Mouse (Mus musculus) erythroblast, embryonic 14.5 days (primary cell): ENCODE data around the gene Il12rb1. TPM values are rescaled to one million over a fixed set of nuclear protein-coding genes. Genes with fewer than 3 reads are reported as not detected.

ENCODE experiments used
- H3K27me3 ChIP-seq: 2 replicates; pipeline ENCODE4 v1.6.1; 2012; ENCODE audit warnings: inconsistent platforms; ENCODE audit not compliant: control insufficient read depth
- H3K36me3 ChIP-seq: 2 replicates; pipeline ENCODE4 v1.6.1; 2012; ENCODE audit warnings: mild to moderate bottlenecking, inconsistent platforms; ENCODE audit not compliant: control insufficient read depth
- H3K4me1 ChIP-seq: 2 replicates; pipeline ENCODE4 v1.6.1; 2012; ENCODE audit warnings: inconsistent platforms; ENCODE audit not compliant: control insufficient read depth
- H3K4me3 ChIP-seq: replicated peaks from 2 replicates; pipeline ENCODE3; 2012; ENCODE audit warnings: moderate library complexity, mild to moderate bottlenecking, inconsistent platforms
- H3K9me3 ChIP-seq: 2 replicates; pipeline ENCODE4 v1.6.1; 2012; ENCODE audit warnings: low read length, inconsistent platforms, mixed read lengths; ENCODE audit not compliant: control insufficient read depth
- GATA1 ChIP-seq: IDR thresholded peaks from 2 replicates; pipeline ENCODE4 v1.6.1; 2012; ENCODE audit warnings: low read length, inconsistent platforms, mixed read lengths
- TAL1 ChIP-seq: IDR thresholded peaks from 3 replicates; pipeline ENCODE4 v1.6.1; 2012; ENCODE audit warnings: low read length, inconsistent platforms, mixed read lengths
- polyA plus RNA-seq: library from polyadenylated mRNA; stranded (reverse); fragments of >175 nt; gene quantifications from 2 replicates; pipeline ENCODE4 v1.2.3, GENCODE M21; 2012

Il12rb1 gene
- polyA plus RNA-seq, 1 experiment: 0.03 TPM

DNA sequence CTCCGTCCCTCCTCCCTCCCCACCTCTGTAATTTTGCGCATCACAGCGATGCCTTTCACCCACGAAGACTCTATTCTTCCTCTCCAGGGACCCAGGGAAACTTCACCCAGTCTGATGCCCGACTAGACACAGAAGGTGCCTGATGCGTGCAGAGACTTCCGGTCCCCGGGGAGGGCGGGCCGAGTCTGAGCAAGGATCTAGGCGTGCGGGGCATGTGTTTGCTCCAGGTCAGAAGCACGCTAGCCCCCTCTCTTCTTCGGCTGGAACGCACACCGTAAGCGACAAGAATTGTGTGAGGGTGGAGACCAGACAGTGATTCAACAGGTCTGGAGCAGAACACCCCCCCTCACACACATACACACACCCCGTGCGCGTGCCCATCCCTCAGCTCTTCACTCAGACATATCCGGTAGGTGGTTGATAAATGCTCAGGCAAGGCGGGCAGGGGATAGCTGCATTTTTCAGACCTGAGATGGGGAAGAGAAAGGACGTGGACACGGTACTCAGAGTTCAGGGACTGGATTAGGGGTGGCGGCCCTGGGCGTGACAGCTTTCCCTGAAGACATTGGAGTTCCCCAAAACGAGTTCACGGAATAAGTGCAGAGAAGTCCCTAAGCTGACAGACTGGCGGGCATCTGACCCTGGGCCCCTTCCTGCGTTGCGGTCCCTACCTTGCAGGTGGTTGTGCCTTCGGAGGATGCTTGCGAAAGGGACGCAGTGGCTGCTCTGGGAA, 42.2 kb upstream of the Il12rb1 start:
- peak overlapping the region; percentile 69 for H3K4me3 ChIP-seq
- H3K36me3 ChIP-seq: peaks cover 48% of the 10 kb centered on the region
- H3K27me3 ChIP-seq: no peaks in the 10 kb centered on the region
- H3K9me3 ChIP-seq: no peaks in the 10 kb centered on the region
- TF ChIP-seq TAL1 (no peak), GATA1 (no peak)
- H3K4me1 ChIP-seq: peaks cover 92% of the 10 kb centered on the region

DNA sequence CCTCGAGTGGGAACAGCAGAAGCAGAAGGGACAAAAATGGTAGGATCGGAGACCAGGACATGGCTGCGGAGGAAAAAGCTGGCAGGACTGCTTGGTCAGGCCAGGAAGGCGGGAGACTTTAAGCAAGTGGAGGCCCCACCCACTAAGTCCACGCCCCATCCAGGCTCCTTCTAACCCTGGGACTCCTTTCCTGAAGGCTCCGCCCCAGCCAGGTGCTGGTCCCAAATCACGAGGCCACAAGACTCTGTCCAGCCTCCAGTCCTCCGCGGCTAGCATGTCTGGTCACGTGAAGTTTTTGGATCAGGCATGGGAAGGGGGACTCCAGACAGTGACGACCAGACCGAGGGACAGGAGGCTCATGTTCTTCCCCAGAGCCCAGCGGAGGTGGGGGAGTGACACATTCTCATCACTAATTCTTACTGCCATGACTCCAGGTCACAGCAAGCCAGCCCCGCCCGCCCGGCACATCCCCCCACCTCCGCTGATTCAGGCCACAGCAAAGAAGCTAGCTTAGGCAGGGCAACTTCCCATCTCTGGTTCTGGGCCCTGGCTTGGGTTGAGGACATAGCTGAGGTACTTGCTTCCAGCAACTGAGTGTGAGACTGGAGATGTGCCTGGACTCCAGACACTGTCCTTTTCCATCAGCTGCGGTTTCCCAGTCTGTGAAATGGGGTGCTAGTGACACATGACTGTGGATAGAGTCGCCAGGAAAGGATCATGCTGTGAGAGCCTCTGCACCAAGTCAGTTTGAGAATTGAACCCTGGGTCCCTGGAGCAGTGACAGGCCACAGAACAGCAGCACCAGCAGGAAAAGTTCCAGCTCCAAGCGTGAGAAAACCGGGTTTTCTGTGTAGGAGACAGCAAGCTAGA, 41.4 kb upstream of the Il12rb1 start:
- Histone ChIP-seq H3K9me3 (no peaks in the 10 kb centered on the region), H3K27me3 (no peaks in the 10 kb centered on the region), H3K4me1 (peaks cover 85% of the 10 kb centered on the region), H3K36me3 (peaks cover 57% of the 10 kb centered on the region), H3K4me3 (peak overlapping the region; percentile 69)
- TF ChIP-seq TAL1 (no peak), GATA1 (no peak)

DNA sequence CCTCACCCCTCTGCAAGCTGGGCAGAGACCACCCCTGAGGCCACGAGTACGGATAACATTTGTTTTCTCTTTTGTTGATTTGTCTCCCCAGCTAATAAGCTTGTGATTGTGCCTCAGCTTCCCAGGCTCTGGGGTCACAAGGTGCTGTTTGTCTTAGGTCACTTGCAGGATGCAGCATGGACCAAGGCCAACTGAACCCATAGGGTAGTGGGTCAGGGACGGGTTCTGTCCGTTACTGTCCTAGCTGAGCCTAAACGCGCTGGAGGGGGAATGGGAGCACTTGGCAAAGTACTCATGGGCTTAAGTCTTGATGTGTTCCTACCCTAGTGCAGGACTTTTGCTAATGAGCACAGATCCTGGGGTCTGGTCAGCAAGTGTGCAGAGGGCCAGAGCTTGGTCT, 40.7 kb upstream of the Il12rb1 start:
- Histone ChIP-seq H3K9me3 (no peaks in the 10 kb centered on the region), H3K4me1 (peaks cover 81% of the 10 kb centered on the region), H3K27me3 (no peaks in the 10 kb centered on the region), H3K4me3 (no peak overlapping the region), H3K36me3 (peaks cover 60% of the 10 kb centered on the region)
- TF ChIP-seq TAL1 (no peak), GATA1 (no peak)

DNA sequence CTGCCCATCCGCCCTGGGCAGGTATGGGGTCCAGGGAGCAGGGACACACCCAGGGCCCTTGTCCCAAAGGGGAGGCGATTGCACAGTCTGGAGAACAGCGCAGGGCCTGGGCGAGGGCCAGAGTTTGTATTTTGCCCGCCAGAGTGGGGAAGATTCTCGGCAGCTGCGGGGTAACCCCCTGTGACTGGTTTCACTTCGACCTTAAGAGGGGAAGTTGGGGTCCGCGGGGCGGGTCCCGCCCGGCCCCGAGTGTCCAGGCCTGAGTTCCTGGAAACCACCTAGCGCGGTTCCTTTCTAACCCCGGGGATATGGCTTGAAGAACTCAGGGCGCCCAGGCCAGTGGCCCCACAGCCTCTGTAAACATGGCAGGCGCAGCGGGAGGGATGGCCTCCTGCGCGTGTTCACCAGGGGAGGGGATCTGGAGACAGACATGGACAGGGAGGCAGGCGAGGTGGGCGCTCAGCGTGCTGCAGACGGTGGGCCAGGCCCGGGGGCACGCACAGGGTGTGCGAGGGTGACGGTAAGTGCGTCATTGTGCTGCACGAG, 39.9 kb upstream of the Il12rb1 start:
- H3K27me3 ChIP-seq: no peaks in the 10 kb centered on the region
- peaks cover 58% of the 10 kb centered on the region for H3K36me3 ChIP-seq
- H3K4me1 ChIP-seq: peaks cover 75% of the 10 kb centered on the region
- TF ChIP-seq TAL1 (no peak), GATA1 (no peak)
- no peaks in the 10 kb centered on the region for H3K9me3 ChIP-seq
- no peak overlapping the region for H3K4me3 ChIP-seq

DNA sequence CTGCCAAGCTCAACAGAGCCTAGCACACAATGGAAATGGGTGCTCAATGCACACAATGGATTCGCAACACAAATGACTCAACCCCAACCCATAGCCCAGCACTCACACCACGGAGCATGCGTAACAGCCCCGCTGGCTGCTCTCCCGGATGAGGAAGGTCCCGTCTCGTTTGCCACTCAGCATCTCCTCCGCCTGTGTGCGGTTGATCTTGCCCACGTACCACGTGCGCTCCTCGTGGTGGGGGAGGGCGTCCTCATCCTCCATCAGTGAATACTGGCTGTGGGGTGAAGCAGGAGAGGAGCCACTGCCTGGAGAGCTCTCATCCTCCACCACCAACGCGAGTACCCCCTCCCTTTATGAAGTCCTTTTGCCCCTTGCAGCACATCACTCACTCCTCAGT, 39.3 kb upstream of the Il12rb1 start:
- H3K36me3 ChIP-seq: peaks cover 54% of the 10 kb centered on the region

DNA sequence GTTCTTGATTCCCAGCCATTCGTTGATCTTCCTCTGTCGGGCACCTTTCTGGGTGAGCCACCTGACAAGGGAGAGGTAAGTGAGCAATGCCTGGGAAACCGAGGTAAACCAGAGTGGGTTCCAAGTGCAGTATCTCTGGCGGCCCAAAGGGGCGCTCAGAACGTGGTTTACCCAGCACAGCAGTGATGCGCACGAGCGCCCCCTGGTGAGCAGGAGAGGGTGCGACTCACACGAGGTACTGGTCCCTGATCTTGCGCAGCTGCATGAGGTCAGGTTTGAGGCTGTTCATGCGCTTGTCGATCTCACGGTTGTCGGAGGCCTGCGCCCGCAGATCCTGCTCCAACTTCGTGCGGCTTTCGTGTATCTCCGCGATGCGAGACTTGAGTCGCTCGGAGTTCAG, 38.9 kb upstream of the Il12rb1 start:
- peaks cover 58% of the 10 kb centered on the region for H3K36me3 ChIP-seq
- no peaks in the 10 kb centered on the region for H3K27me3 ChIP-seq
- H3K4me1 ChIP-seq: peaks cover 71% of the 10 kb centered on the region
- H3K9me3 ChIP-seq: no peaks in the 10 kb centered on the region
- TF ChIP-seq GATA1 (no peak), TAL1 (no peak)
- no peak overlapping the region for H3K4me3 ChIP-seq

More for the DNA sequence above, 39.3 kb upstream of the Il12rb1 start:
- no peaks in the 10 kb centered on the region for H3K27me3 ChIP-seq
- no peaks in the 10 kb centered on the region for H3K9me3 ChIP-seq
- H3K4me1 ChIP-seq: peaks cover 72% of the 10 kb centered on the region
- no peak overlapping the region for H3K4me3 ChIP-seq
- TF ChIP-seq GATA1 (no peak), TAL1 (no peak)

DNA sequence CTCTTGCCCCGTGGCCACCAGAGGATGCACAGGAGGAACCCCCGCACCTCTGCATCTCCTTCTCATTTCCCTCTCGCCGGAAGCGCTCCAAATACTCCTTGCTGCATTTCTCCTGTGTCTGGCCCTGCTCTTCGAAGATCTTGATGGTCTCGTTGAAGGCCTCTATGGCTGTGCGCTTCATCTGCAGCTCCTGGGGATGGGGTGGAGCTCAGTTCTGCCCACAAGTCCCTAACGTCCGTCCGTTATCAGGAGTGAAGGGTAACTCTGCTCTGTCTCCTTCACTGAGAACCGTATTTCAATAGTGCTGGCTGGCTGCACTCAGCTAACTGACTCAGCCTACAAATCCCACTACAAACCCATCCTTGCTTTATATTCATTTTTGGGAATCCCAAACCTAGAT, 38.4 kb upstream of the Il12rb1 start:
- TF ChIP-seq GATA1 (no peak), TAL1 (no peak)
- peaks cover 58% of the 10 kb centered on the region for H3K36me3 ChIP-seq
- no peaks in the 10 kb centered on the region for H3K9me3 ChIP-seq
- H3K4me1 ChIP-seq: peaks cover 70% of the 10 kb centered on the region
- no peak overlapping the region for H3K4me3 ChIP-seq
- no peaks in the 10 kb centered on the region for H3K27me3 ChIP-seq

DNA sequence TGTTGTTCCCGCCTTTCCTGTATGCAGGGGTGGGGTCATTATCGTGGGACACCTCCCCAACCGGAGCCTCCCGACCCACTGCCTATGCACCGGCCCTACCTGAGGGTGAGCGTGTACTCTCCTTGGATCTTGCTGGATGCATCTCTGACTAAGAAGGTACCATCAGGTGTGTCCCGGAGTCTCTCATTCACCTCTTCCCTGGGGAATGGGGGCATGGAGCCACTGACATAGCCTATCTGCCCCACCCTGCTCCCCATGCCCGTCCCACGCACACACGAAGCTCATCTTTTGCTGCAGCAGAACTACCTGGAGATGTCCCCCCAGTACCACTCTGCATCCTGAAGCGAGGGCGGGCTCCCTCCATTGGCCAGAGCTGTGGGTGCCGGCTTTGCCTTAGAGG, 37.5 kb upstream of the Il12rb1 start:
- Histone ChIP-seq H3K9me3 (no peaks in the 10 kb centered on the region), H3K4me3 (no peak overlapping the region), H3K27me3 (no peaks in the 10 kb centered on the region), H3K36me3 (peaks cover 61% of the 10 kb centered on the region), H3K4me1 (peaks cover 70% of the 10 kb centered on the region)
- TF ChIP-seq GATA1: no peak
- TF ChIP-seq TAL1: no peak

DNA sequence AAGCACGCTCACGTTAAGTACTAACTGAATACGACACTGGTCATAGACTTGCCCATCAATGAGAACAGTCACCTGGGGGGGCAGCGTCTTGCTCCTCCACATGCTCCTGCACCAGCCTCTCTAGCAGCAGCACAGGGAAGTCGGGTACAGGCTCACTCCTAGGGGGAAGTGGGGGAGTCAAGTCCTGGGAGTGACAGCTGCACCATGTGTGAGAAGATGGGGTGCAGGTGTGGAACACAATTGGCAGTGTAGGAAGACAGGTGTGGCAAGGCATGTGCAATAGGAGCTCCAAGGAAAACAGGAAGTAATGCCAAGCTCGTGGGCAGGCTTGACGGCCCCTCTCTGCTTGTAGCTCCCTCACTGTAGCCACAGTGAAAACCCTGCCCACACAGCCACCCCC, 37.0 kb upstream of the Il12rb1 start:
- TF ChIP-seq GATA1: no peak
- TF ChIP-seq TAL1: no peak
- Histone ChIP-seq H3K9me3 (no peaks in the 10 kb centered on the region), H3K4me3 (no peak overlapping the region), H3K4me1 (peaks cover 70% of the 10 kb centered on the region), H3K36me3 (peaks cover 61% of the 10 kb centered on the region), H3K27me3 (no peaks in the 10 kb centered on the region)

DNA sequence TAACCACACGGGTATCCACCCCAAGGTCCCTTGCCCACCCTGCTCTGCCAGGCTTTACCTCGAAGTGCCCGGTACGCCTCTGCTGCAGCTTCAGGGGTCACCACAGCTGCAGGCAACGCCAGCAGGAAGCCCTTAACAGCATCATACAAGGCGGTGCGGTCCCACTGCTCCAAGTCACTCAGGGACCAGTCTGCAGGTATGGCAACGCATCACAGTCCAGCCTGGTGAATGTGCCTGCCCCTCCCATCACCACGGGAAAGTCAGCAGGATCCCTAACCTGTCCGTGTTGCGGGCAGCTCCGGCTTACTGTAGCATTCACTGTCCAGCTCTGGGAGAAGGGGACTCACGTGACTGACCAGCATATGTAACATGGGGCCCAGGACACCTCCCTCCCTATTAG, 36.2 kb upstream of the Il12rb1 start:
- TF ChIP-seq TAL1 (no peak), GATA1 (no peak)
- H3K36me3 ChIP-seq: peaks cover 61% of the 10 kb centered on the region
- H3K27me3 ChIP-seq: no peaks in the 10 kb centered on the region
- H3K4me3 ChIP-seq: no peak overlapping the region
- H3K4me1 ChIP-seq: peaks cover 69% of the 10 kb centered on the region
- no peaks in the 10 kb centered on the region for H3K9me3 ChIP-seq
